Mouse (Mus musculus): ENCODE results near the gene Ass1.

Ass1 gene

GRCm38 (mm10) chr2:31469931-31470682 is at the start of gene Ass1:
Ass1 (plus strand) TSS chr2:31470207.
- ATAC-seq (ENCODE audit: low TSS enrichment) = peak; percentile 69

GRCm38 (mm10) chr2:31420914-31421313 is 49.1 kb upstream of the Ass1 start:
- ATAC-seq (ENCODE audit: low TSS enrichment) = peak; percentile 90

GRCm38 (mm10) chr2:31422576-31422975 is 47.4 kb upstream of the Ass1 start:
- ATAC-seq (ENCODE audit: low TSS enrichment) = no peak

GRCm38 (mm10) chr2:31431477-31431876 is 38.5 kb upstream of the Ass1 start:
- ATAC-seq (ENCODE audit: low TSS enrichment) = no peak

GRCm38 (mm10) chr2:31434746-31435145 is 35.3 kb upstream of the Ass1 start:
- ATAC-seq (ENCODE audit: low TSS enrichment) = no peak

GRCm38 (mm10) chr2:31435567-31435966 is 34.4 kb upstream of the Ass1 start:
- ATAC-seq (ENCODE audit: low TSS enrichment) = no peak

- no peak for ATAC-seq (ENCODE audit: low TSS enrichment)
These were observed 32.3 kb upstream of the Ass1 start for GRCm38 (mm10) chr2:31437480-31438245.

GRCm38 (mm10) chr2:31439576-31439975 is 30.4 kb upstream of the Ass1 start:
- no peak for ATAC-seq (ENCODE audit: low TSS enrichment)

- ATAC-seq (ENCODE audit: low TSS enrichment) = peak; percentile 90
These were observed 27.4 kb upstream of the Ass1 start for GRCm38 (mm10) chr2:31442480-31443160.

GRCm38 (mm10) chr2:31446036-31446435 is 24.0 kb upstream of the Ass1 start:
- no peak for ATAC-seq (ENCODE audit: low TSS enrichment)

GRCm38 (mm10) chr2:31446456-31446855 is 23.6 kb upstream of the Ass1 start:
- no peak for ATAC-seq (ENCODE audit: low TSS enrichment)

GRCm38 (mm10) chr2:31447536-31447935 is 22.5 kb upstream of the Ass1 start:
- ATAC-seq (ENCODE audit: low TSS enrichment) = no peak

GRCm38 (mm10) chr2:31448756-31449440 is 21.1 kb upstream of the Ass1 start:
- ATAC-seq (ENCODE audit: low TSS enrichment) = no peak; the same call in 1 of the 2 replicates

- peak; percentile 70 for ATAC-seq (ENCODE audit: low TSS enrichment)
These were observed 20.6 kb upstream of the Ass1 start for GRCm38 (mm10) chr2:31449441-31449815.

GRCm38 (mm10) chr2:31449902-31450301 is 20.1 kb upstream of the Ass1 start:
- no peak for ATAC-seq (ENCODE audit: low TSS enrichment)

GRCm38 (mm10) chr2:31450661-31451060 is 19.3 kb upstream of the Ass1 start:
- no peak for ATAC-seq (ENCODE audit: low TSS enrichment)

- ATAC-seq (ENCODE audit: low TSS enrichment) = no peak
These were observed 18.5 kb upstream of the Ass1 start for GRCm38 (mm10) chr2:31451530-31451929.

GRCm38 (mm10) chr2:31453011-31453410 is 17.0 kb upstream of the Ass1 start:
- no peak for ATAC-seq (ENCODE audit: low TSS enrichment)

GRCm38 (mm10) chr2:31453559-31454177 is 16.3 kb upstream of the Ass1 start:
- no peak for ATAC-seq (ENCODE audit: low TSS enrichment)

- no peak for ATAC-seq (ENCODE audit: low TSS enrichment)
These were observed 15.7 kb upstream of the Ass1 start for GRCm38 (mm10) chr2:31454280-31454679.

GRCm38 (mm10) chr2:31455418-31455817 is 14.6 kb upstream of the Ass1 start:
- no peak for ATAC-seq (ENCODE audit: low TSS enrichment)

- ATAC-seq (ENCODE audit: low TSS enrichment) = no peak
These were observed 11.5 kb upstream of the Ass1 start for GRCm38 (mm10) chr2:31458460-31458859.

Data from frontal cortex, adult (tissue).